17 mouse cellular contexts compared by ENCODE assay signal in the genomic region with DNA sequence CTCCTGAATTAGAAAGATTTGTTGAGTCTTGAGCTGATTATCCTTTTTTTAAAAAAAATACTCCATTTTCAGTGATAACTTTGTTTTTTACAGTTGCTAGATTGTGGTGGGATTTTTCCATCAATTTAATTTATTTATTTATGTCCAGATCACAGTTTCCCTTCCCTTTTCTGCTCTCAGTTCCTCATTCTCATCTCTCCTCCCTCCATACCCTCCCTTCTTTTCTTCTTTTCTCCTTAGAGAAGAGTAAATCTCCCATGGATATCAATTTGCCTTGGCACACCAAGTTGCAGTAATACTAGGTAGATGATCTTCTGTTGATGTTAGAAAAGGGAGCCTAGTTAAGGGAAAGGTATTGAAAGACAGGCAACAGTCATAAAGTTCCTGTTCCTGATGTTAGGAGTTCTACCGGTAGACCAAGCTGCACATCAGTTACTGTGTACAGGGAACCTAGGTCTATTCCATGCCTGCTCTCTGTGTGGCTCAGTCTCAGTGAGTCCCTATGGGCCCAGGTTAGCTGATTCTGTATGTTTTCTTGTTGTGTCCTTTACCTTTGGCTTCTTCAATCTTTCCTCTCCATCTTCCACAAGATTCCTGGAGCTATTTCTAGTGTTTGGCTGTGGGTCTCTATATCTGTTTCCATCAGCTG.
"Had no signal": no experiment of that assay in that cellular context is flagged by ENCODE, and none has a peak within 500 bp of the region (broad histone marks: within the 10 kb centered on the region; RNA-seq: fewer than 3 reads in every experiment).

No protein-coding gene starts in this region.

- ATAC-seq: liver, postnatal 0 days; lung, postnatal 0 days; midbrain, embryonic 16.5 days had no signal

- H3K36me3 ChIP-seq: liver, embryonic 15.5 days; lung, embryonic 15.5 days; midbrain, embryonic 12.5 days; neural tube, embryonic 13.5 days; neural tube, embryonic 15.5 days had no signal

- DNase-seq: liver, postnatal 0 days; lung, adult 2 months; lung, postnatal 14 days; lung, postnatal 36 days; midbrain, embryonic 14.5 days; right cerebral cortex, postnatal 14 days; thymus, adult 18-20 months; thymus, postnatal 14 days; thymus, postnatal 36 days had no signal

- H3K27me3 ChIP-seq: liver, embryonic 15.5 days; lung, embryonic 15.5 days; megakaryocyte, embryonic 14.5 days; midbrain, embryonic 12.5 days; neural tube, embryonic 13.5 days; neural tube, embryonic 15.5 days had no signal
